Mouse (Mus musculus) lung, adult 18-20 months (tissue): Measurements from ENCODE around the gene Rnf151.
"Not testable (repeated sequence)": the region's sequence is repeated elsewhere in the genome, so short reads cannot be mapped to it uniquely, and the experiment has no call there.

ENCODE experiments used
- DNase-seq, 2 experiments: peaks; one replicate each; pipeline ENCODE4 v3.0.0; 2022; ENCODE audit warnings: mixed read lengths in 2 of 2

Gene Rnf151

DNA sequence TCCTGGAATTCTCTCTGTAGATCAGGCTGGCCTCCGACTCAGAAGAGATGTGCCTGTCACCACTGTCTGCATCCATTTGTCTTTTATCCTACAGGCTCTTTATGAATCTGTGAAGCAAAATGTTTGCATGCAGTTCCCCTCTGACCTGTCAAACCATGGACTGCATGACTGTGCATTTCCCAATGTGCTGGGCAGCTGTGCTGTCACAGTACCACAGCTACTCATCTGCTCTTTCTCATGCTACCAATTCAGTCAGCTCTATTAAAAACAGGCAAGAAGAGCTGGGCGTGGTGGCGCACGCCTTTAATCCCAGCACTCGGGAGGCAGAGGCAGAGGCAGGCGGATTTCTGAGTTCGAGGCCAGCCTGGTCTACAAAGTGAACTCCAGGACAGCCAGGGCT, 50.9 kb downstream of the Rnf151 start:
- DNase-seq = not testable (repeated sequence)
